Mouse (Mus musculus) MEL (cell line): ENCODE measurements around the gene Rpl34. TPM values are rescaled to one million over a fixed set of nuclear protein-coding genes. Genes with fewer than 3 reads are reported as not detected.

Experiments used
- DNase-seq: peaks from one replicate; pipeline ENCODE4 v3.0.0; 2011; ENCODE audit warnings: low read depth, low spot score
- H3K27ac ChIP-seq: 2 replicates; pipeline ENCODE4 v1.5.1; 2012; ENCODE audit warnings: low read depth, mild to moderate bottlenecking, control low read depth, low read length, moderate library complexity; ENCODE audit not compliant: control insufficient read depth
- H3K27me3 ChIP-seq, 2 experiments: fragments of 150-350 bp in 1 of 2; sonication (generic) in 1 of 2; 2 replicates each; pipeline ENCODE4 v1.6.1; 2012; ENCODE audit warnings: low read length in 2 of 2, mild to moderate bottlenecking in 2 of 2, improper control_type of control experiment in 1 of 2, moderate library complexity in 1 of 2; ENCODE audit not compliant: insufficient read depth in 2 of 2, control insufficient read depth in 1 of 2
- H3K36me3 ChIP-seq, 2 experiments: 2 replicates each; pipeline ENCODE4 v1.6.1; 2012 to 2014; ENCODE audit warnings: low read length in 2 of 2, improper control_type of control experiment in 1 of 2, inconsistent platforms in 1 of 2, mild to moderate bottlenecking in 1 of 2; ENCODE audit not compliant: insufficient read depth in 2 of 2, control insufficient read depth in 1 of 2
- H3K4me1 ChIP-seq, 2 experiments: fragments of 150-350 bp in 1 of 2; sonication (generic) in 1 of 2; 2 replicates each; pipeline ENCODE4 v1.6.1; 2012; ENCODE audit warnings: low read length in 2 of 2, improper control_type of control experiment in 1 of 2, mild to moderate bottlenecking in 1 of 2; ENCODE audit not compliant: insufficient read depth in 2 of 2, control insufficient read depth in 1 of 2
- H3K4me3 ChIP-seq, 2 experiments: fragments of 150-350 bp in 1 of 2; sonication (generic) in 1 of 2; 2 replicates each; pipeline ENCODE4 v1.5.1; 2012; ENCODE audit warnings: low read depth in 2 of 2, low read length in 2 of 2, mild to moderate bottlenecking in 2 of 2, moderate library complexity in 2 of 2, control low read depth in 1 of 2, improper control_type of control experiment in 1 of 2; ENCODE audit not compliant: control insufficient read depth in 1 of 2, insufficient read depth in 1 of 2
- H3K79me2 ChIP-seq: 2 replicates; pipeline ENCODE4 v1.6.1; 2012; ENCODE audit warnings: mild to moderate bottlenecking, low read length, moderate library complexity; ENCODE audit not compliant: control insufficient read depth, poor library complexity, insufficient read depth
- H3K9ac ChIP-seq: 2 replicates; pipeline ENCODE4 v1.6.1; 2012; ENCODE audit warnings: low read depth, mild to moderate bottlenecking, control low read depth, low read length, moderate library complexity; ENCODE audit not compliant: control insufficient read depth, poor library complexity, severe bottlenecking
- H3K9me3 ChIP-seq: fragments of 150-350 bp; sonication (generic); replicated peaks from 2 replicates; pipeline ENCODE4 v1.6.1; 2012; ENCODE audit warnings: mild to moderate bottlenecking, low read length, improper control_type of control experiment, moderate library complexity; ENCODE audit not compliant: insufficient read depth
- CHD2 ChIP-seq: IDR thresholded peaks from 2 replicates; pipeline ENCODE4 v1.6.1; 2011; ENCODE audit warnings: low read length, improper control_type of control experiment
- CTCF ChIP-seq, 3 experiments: IDR thresholded peaks in 2 of 3; conservative IDR thresholded peaks in 1 of 3; 2 replicates each; pipeline ENCODE4 v1.5.1; 2011 to 2012; ENCODE audit warnings: low read length in 3 of 3, low read depth in 2 of 3, mild to moderate bottlenecking in 2 of 3, improper control_type of control experiment in 1 of 3, inconsistent platforms in 1 of 3, mixed read lengths in 1 of 3, moderate library complexity in 1 of 3; ENCODE audit not compliant: control insufficient read depth in 1 of 3, insufficient read depth in 1 of 3, poor library complexity in 1 of 3, severe bottlenecking in 1 of 3
- ELF1 ChIP-seq: IDR thresholded peaks from 2 replicates; pipeline ENCODE4 v1.6.1; 2014; ENCODE audit warnings: low read depth, mild to moderate bottlenecking, inconsistent platforms, low read length, improper control_type of control experiment, moderate library complexity
- EP300 ChIP-seq, 2 experiments: IDR thresholded peaks; 2 replicates each; pipeline ENCODE4 v1.6.1; 2011; ENCODE audit warnings: improper control_type of control experiment in 2 of 2, low read length in 2 of 2, low read depth in 1 of 2, mild to moderate bottlenecking in 1 of 2
- GABPA ChIP-seq: IDR thresholded peaks from 2 replicates; pipeline ENCODE4 v1.6.1; 2012; ENCODE audit warnings: low read depth, mild to moderate bottlenecking, inconsistent platforms, low read length, improper control_type of control experiment, moderate library complexity
- GATA1 ChIP-seq: IDR thresholded peaks from 2 replicates; pipeline ENCODE4 v1.6.1; 2011; ENCODE audit warnings: low read depth, low read length, improper control_type of control experiment
- HCFC1 ChIP-seq: IDR thresholded peaks from 2 replicates; pipeline ENCODE4 v1.6.1; 2012; ENCODE audit warnings: low read depth, mild to moderate bottlenecking, inconsistent platforms, low read length, improper control_type of control experiment, moderate library complexity
- JUND ChIP-seq: IDR thresholded peaks from 2 replicates; pipeline ENCODE4 v1.6.1; 2011; ENCODE audit warnings: low read depth, mild to moderate bottlenecking, improper control_type of control experiment, low read length
- MAFK ChIP-seq: IDR thresholded peaks from 2 replicates; pipeline ENCODE4 v1.6.1; 2011; ENCODE audit warnings: low read depth, mild to moderate bottlenecking, low read length, improper control_type of control experiment, borderline replicate concordance
- MAX ChIP-seq: IDR thresholded peaks from 2 replicates; pipeline ENCODE4 v1.6.1; 2011; ENCODE audit warnings: low read length, improper control_type of control experiment
- MXI1 ChIP-seq: IDR thresholded peaks from 2 replicates; pipeline ENCODE4 v1.6.1; 2011; ENCODE audit warnings: mild to moderate bottlenecking, low read depth, low read length, improper control_type of control experiment
- MYC ChIP-seq: IDR thresholded peaks from 2 replicates; pipeline ENCODE4 v1.6.1; 2011; ENCODE audit warnings: low read depth, mild to moderate bottlenecking, low read length, improper control_type of control experiment, moderate library complexity
- NRF1 ChIP-seq: IDR thresholded peaks from 2 replicates; pipeline ENCODE4 v1.6.1; 2014; ENCODE audit warnings: low read depth, mild to moderate bottlenecking, inconsistent platforms, low read length, improper control_type of control experiment, moderate library complexity; ENCODE audit not compliant: poor library complexity, insufficient read depth, severe bottlenecking
- POLR2A ChIP-seq, 2 experiments: IDR thresholded peaks; 2 replicates each; pipeline ENCODE4 v1.6.1; 2011 to 2012; ENCODE audit warnings: low read length in 2 of 2, mild to moderate bottlenecking in 2 of 2, control low read depth in 1 of 2, improper control_type of control experiment in 1 of 2, low read depth in 1 of 2, moderate library complexity in 1 of 2; ENCODE audit not compliant: control insufficient read depth in 1 of 2, insufficient read depth in 1 of 2, poor library complexity in 1 of 2
- POLR2AphosphoS2 ChIP-seq: IDR thresholded peaks from 2 replicates; pipeline ENCODE4 v1.6.1; 2011; ENCODE audit warnings: low read length, improper control_type of control experiment
- POLR2AphosphoS5 ChIP-seq: IDR thresholded peaks from 2 replicates; pipeline ENCODE4 v1.6.1; 2012; ENCODE audit warnings: low read depth, borderline replicate concordance, mild to moderate bottlenecking, inconsistent platforms, low read length, moderate library complexity, mixed read lengths
- RCOR1 ChIP-seq: IDR thresholded peaks from 2 replicates; pipeline ENCODE4 v1.6.1; 2012; ENCODE audit warnings: low read depth, mild to moderate bottlenecking, inconsistent platforms, low read length, improper control_type of control experiment
- SMC3 ChIP-seq: IDR thresholded peaks from 2 replicates; pipeline ENCODE4 v1.6.1; 2011; ENCODE audit warnings: low read depth, low read length, improper control_type of control experiment
- TCF12 ChIP-seq: IDR thresholded peaks from 2 replicates; pipeline ENCODE4 v1.6.1; 2014; ENCODE audit warnings: low read depth, mild to moderate bottlenecking, inconsistent platforms, low read length, improper control_type of control experiment, moderate library complexity
- ZC3H11A ChIP-seq: IDR thresholded peaks from 2 replicates; pipeline ENCODE4 v1.6.1; 2012; ENCODE audit warnings: low read depth, mild to moderate bottlenecking, inconsistent platforms, low read length, improper control_type of control experiment
- ZNF384 ChIP-seq: IDR thresholded peaks from 2 replicates; pipeline ENCODE4 v1.6.1; 2012; ENCODE audit warnings: low read depth, mild to moderate bottlenecking, inconsistent platforms, low read length, improper control_type of control experiment
- polyA plus RNA-seq, 2 experiments: library from polyadenylated mRNA; stranded (reverse) in 1 of 2; unstranded in 1 of 2; fragments of >175 nt in 1 of 2; fragments of >200 nt in 1 of 2; gene quantifications; 2 replicates each; pipeline versions ENCODE4 v1.2.1 to v1.2.4; 2012; ENCODE audit warnings: low replicate concordance in 2 of 2, low read depth in 1 of 2; ENCODE audit not compliant: insufficient read length in 2 of 2, insufficient read depth in 1 of 2, missing spikeins in 1 of 2
- total RNA-seq: library from RNA; depleted of rRNA; stranded (reverse); fragments of 300-350 nt; gene quantifications from 2 replicates; pipeline ENCODE4 v1.2.3, GENCODE M21; 2012

Rpl34 gene
- total and polyA plus RNA-seq, 3 experiments: 451 to 1,619 (median 895) TPM

- no peak overlapping the region for H3K27ac ChIP-seq
- H3K36me3 ChIP-seq: no peaks in the 10 kb centered on the region
- H3K4me1 ChIP-seq: no peaks in the 10 kb centered on the region
- no peak for DNase-seq
- no peaks in the 10 kb centered on the region for H3K9me3 ChIP-seq
- no peak overlapping the region for H3K4me3 ChIP-seq
- TF ChIP-seq MAFK: no peak
- no peak for TF ChIP-seq MXI1
- no peak overlapping the region for H3K9ac ChIP-seq
- no peaks in the 10 kb centered on the region for H3K79me2 ChIP-seq
- no peaks in the 10 kb centered on the region for H3K27me3 ChIP-seq
Measured at GRCm38 (mm10) chr3:130684276-130685013, 45.8 kb downstream of the Rpl34 start.

GRCm38 (mm10) chr3:130683836-130684235 lies 46.4 kb downstream of the Rpl34 start:
- no peak for DNase-seq
- Histone ChIP-seq H3K4me3 (no peak overlapping the region), H3K9me3 (no peaks in the 10 kb centered on the region), H3K79me2 (no peaks in the 10 kb centered on the region), H3K4me1 (no peaks in the 10 kb centered on the region), H3K27me3 (no peaks in the 10 kb centered on the region), H3K27ac (no peak overlapping the region), H3K36me3 (no peaks in the 10 kb centered on the region), H3K9ac (no peak overlapping the region)
- TF ChIP-seq POLR2AphosphoS2 (no peak), CTCF (IDR thresholded peaks at IDR 0.05 in 2 of 3, conservative IDR thresholded peaks at IDR 0.05 in 1 of 3; ENCODE audit: control insufficient read depth in 1 of 3, insufficient read depth in 1 of 3, low read depth in 2 of 3, low read length in 3 of 3, poor library complexity in 1 of 3, severe bottlenecking in 1 of 3) (no peak), JUND (no peak), ZC3H11A (no peak), HCFC1 (no peak), POLR2A (IDR thresholded peaks at IDR 0.05; ENCODE audit: control insufficient read depth in 1 of 2, insufficient read depth in 1 of 2, low read depth in 1 of 2, low read length in 2 of 2, poor library complexity in 1 of 2) (no peak), CHD2 (no peak), GABPA (no peak), MXI1 (no peak), TCF12 (no peak), ELF1 (no peak), RCOR1 (no peak), POLR2AphosphoS5 (no peak), ZNF384 (no peak), NRF1 (no peak), EP300 (IDR thresholded peaks at IDR 0.05; ENCODE audit: low read depth in 1 of 2, low read length in 2 of 2) (no peak), SMC3 (no peak), MYC (no peak), GATA1 (no peak), MAX (no peak)
